Mouse (Mus musculus): Measurements from ENCODE around the gene Grasp.

Gene Grasp

DNA sequence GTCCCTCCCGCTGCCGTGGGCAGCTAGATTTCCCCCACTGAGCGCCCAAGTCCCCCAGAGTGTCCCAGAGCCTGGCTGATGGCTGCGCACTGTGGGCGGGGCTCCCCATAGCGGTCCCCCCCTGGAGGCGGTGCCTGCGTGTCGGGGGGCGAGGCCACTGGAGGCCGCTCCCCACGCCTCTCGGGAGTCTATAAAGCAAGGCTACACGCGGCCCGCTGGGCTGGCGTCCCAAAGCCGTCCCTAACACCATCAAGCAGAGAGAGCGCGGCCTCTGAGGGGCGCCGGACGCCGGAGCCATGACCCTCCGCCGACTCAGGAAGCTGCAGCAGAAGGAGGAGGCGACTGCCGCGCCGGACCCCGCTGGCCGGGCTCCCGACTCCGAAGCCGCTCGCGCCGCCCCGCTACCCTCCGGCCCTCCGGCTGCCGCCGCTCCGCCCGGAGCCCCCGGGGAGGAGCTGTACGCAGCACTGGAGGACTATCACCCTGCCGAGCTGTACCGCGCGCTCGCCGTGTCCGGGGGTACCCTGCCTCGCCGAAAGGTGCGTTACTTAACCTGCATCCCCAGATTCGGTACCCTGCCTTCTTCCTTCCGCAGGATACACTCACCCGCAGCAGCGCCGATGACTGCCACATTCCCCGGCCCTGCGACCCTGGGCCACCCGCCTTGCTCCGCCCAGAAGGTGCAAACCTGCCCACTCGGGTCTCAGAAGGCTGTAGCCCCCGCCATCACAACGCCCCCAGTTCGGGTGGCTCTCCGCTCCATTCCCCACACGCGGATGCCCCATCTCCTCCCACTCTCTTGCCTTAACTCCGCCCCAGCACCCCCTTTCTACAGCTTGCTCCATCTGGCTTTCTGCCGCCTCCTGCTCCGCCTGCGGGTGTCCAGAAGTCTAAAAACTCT lies at the start of gene Grasp:
Grasp (plus strand) TSS at position 183 of the 901 bp plus-strand sequence.
- DNase-seq, result peak; percentile 87 to 88

DNA sequence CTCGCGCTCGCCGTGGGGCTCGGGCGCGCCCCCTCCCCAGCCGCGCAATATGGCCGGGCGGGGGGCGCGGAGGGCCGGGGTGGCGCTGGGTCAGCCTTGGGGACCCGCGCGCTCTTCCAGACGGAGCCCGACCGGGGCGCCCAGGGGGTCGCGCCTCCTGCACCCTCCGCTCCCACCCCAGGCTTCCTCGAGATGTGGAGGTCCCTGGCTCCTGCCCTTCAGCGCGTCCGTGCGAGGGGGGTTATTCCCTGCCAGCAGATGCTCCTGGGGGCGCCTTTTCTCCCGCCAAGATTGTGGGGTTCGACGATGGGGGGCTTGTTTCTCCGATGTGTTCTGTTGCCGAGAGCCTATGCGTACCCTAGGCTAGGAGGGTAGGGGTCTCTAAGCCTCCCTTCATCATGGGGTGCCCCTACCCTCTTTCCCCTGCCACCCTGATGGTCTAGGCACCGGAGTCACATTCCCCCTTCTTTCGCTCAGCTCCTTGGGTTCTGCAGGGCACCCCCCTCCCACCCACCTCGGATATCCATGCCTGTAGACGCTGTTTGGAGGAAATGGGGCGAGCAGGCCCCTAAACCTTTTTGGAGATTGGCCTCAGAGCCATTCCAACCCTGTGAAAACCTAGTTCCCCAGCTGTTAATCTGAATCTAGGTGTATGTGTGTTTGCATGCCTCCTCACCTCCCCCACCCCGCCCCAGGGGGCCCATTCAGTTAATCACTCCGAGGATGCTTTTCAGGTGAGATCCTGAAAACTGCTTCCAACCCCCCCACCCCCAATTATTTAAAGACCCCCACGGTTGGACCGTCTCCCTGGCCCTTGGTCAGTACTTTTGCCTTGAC lies 49.5 kb upstream of the Grasp start:
- peak; percentile 43 to 59 for DNase-seq

DNA sequence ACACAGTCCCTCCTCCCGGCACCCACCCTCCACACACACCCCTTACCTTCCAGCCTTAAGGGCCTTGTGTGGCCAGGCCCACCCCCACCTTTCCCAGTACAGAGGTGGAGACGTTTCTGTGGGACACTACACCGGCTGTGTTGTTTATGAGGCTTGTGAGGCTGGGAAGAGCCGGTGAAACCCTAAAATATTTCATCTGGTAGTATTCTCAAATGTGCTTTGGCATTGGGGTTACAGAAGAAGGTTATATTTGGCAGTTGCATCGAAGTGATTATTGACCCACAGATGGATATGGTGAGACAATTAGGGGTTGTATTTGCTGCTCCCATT lies 48.9 kb upstream of the Grasp start:
- no peak for DNase-seq

DNA sequence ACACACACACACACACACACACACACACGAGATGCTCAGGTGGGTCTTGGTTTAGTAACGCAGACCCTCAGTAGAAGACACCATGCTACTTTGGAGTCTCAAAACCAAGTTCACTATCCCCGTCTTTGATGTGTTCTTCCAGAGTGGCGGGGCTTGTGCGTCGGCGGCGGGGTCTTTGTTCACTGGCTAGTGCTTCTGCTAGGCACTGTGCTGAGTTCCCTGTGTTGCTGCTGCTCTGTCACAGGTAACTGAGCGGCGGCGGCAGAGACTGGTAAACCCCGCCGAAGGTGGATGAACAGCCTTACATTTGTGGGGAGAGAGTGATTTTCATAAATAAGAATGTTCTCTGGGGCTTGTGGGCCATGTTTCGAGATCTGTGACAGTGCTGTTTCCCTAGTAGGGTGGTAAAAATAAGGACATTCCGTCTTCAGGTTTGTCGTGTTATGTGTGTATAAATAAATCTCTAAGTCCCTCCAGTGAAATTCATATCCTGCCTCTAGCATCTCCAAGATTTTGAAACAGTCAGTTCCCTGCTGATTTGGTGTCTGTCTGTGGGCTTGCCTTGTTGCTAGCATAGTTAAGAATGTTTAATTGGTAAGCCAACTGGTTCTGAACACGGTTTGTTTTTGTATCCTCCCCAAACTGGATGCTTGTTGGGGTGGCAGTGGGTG lies 48.2 kb upstream of the Grasp start:
- DNase-seq, result peak; percentile 39 to 56

DNA sequence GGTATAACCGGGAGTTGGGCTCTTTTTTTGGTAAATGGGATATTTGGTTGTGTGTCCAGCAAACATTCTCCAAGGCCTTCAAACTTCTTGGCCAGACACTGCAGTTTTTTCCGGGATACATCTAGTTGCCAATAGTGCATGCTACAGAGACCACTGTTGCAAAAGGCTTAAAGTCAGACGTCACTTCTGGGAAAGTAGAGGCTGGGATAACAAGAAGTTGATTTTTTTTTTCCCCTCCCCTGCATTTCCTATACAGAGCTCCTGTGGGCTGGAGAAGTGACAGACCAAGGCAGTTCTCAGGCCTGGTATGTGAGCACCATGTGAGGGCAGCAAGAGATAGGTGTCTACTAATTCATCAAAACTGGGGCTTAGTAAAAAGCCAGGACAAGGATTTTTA lies 47.7 kb upstream of the Grasp start:
- no peak for DNase-seq

DNA sequence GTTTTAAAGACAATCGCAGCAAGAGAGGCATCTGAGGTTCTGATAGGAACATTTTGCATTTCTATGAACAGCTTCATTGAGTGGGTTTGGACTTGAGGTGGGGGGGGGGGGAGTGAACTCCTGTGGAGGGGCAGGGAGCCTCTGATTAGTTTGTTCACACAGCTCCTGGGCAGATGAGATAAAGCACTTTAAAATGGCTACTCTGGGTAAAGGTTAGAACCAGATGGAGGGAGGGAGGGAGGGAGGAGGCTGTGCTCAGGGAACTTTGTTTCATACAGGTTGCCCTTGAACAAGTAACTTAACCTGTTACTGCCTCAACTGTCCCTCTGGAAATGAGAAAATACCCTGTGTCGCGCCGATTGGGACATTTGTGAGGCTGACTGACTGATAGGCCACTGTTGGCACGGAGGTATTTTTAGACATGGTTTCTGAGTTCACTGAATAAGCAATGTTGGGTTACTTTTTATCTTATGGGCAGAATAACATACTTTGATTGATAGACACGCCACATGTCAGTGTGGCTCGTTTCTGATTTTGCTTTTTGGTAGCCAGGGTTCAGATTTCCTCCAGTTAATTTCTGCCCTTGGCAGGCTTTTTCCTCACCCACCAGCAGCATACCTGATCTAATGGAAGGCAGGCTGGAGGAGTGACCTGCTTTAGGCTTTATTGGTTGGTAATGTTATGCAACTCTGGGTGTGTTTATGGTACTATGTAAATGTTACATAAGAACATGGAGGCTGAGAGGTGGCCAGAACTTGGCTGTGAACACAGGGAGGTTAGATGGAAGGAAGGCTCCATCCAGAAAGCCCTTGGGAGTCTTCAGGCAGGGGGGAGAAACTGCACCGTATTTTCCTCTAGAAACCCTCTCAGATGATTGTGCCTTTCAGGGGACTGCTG lies 46.9 kb upstream of the Grasp start:
- peak in 1 of 2 experiments; percentile 42 for DNase-seq

DNA sequence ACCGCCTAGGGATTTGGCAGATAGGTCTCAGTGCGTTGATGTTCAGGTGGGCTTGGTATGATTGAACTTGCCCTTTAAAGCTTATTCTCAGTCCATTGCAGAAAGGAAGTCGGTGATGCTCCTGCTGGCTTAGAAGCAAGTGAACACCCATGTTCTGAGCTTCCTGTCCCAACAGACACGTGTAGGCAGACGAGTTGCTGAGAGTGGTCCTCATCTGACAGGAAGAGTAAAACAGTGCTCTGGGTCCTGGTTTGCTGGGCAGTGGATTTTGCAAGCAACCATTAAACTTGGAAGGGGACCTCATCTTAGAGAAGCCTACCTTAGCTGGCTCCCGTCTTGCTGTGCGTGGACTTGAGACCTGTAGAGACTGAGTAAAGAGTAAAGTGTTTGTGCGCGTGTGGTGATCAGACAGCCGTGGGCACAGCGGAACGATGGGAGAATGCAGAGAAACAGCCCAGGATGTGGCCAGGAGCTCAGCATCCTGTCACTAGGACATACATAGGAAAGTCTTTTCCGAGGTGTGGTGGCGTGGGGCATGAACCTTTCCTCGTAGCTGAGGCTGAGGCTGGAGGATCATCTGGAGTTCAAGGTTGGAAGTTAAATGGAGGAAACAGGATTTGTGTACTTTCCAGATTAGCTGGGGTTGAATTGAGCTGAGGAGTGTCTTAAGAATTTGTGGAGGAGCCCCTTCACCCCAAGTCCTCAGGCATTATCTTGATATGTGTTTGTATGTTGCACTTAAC lies 43.5 kb upstream of the Grasp start:
- no peak for DNase-seq

DNA sequence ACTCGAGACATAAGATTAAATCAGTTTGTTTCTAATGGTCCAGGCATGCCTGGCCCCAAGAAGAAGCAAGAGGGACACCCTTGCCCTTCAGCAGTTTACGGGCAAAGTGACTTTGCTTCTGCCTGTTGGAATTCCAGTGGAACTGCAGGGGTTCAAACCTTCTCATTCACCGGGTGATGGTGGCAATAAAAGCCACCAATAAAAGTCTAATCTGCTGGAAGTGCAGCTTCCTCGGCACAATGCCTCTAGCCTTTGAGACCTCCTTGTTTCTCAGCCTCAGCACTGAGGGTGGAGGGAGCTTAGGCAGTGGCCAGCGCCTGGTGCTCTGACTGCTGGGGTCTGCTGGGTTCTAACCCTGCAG lies 42.9 kb upstream of the Grasp start:
- DNase-seq, result no peak

DNA sequence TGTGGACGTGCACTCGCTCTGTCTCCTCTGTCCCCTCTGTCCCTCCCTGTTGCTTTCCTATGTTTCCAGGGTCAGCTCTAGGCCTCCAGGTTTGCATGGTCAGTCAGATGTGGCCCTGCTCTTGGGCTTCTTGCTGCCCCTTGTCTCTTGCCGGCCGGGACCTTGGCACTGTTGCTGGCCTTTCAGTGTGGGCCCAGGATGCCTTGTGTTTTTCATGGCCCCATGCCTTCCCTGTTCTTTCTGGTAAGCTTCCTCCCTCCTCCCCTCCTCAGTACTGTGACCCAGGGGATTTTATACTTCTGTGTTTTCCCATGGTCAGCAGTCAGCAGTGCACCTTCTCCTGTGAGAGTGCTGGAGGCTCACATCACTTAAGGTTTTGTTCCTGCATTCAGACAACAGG lies 42.5 kb upstream of the Grasp start:
- DNase-seq, result no peak

DNA sequence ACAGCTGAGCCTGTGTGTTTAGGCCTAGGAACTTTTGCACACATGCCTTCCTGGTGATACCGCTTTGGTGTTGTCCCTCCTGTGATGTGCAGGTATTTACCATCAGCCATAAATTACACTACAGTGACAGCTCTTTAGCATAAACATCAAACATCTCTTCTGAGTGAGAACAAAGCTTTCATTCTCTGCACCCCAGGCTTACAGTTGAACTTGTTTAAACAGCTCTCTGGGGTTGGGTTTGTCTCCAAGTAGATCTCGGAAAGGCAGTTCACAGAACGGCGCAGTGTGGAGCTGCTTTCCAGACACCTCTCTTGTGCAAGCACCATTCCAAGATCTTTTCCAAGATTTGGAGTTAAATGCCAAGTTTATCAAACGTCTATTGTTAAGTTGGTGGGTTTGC lies 41.3 kb upstream of the Grasp start:
- no peak for DNase-seq

DNA sequence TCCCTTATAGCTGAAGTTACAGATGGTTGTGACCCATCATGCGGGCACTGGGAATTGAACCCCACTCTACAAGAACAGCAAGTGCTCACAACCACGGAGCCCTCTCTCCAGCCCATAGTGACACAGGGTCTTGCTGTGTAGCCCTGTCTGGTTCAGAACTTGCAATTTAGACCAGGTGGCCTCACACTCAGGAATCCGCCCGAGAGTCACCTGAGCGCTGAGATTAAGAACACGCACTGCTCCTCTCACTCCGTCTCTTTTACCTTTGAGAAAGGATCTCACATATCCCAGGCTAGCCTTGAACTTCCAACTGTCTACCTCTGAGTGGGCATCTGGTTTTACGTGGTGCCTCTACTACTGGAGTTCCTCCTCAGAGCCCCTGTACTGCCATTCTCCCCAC lies 39.7 kb upstream of the Grasp start:
- no peak for DNase-seq

DNA sequence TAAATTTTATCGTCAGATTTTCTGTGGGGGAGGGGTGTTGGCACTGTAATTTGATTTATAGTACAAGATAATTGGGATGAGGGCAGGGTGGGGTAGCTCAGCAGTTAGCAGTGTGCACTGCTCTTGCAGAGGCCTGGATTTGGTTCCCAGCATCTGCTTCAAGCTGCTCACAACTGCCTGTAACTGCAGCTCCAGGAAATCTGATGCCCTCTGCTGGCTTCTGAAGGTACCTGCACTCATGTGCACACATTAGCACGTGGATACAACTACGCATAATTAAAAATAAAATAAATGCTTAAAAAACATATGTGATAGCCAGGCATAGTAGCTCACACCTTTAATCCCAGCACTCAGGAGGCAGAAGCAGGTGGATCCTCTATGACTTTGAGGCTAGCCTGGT lies 38.4 kb upstream of the Grasp start:
- no peak for DNase-seq

DNA sequence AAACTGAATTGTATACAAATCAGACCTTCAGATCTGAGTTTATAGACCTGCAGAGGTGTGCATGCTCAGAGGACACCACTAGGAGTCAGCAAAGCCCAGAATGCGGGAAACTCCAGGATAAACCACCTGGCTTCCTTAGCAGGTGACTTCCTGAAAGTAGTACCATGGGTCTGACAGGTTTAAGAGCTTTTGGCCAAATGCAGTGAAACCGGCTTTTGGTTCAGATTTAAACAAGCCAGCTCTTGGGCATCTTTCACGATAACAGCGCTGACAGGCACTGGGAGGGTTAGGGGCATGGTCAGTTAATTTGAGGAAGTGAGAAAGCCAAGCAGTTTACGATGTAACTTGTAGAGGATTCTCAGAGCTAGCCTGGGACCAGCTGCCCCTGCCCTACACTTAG lies 36.1 kb upstream of the Grasp start:
- DNase-seq, result no peak

DNA sequence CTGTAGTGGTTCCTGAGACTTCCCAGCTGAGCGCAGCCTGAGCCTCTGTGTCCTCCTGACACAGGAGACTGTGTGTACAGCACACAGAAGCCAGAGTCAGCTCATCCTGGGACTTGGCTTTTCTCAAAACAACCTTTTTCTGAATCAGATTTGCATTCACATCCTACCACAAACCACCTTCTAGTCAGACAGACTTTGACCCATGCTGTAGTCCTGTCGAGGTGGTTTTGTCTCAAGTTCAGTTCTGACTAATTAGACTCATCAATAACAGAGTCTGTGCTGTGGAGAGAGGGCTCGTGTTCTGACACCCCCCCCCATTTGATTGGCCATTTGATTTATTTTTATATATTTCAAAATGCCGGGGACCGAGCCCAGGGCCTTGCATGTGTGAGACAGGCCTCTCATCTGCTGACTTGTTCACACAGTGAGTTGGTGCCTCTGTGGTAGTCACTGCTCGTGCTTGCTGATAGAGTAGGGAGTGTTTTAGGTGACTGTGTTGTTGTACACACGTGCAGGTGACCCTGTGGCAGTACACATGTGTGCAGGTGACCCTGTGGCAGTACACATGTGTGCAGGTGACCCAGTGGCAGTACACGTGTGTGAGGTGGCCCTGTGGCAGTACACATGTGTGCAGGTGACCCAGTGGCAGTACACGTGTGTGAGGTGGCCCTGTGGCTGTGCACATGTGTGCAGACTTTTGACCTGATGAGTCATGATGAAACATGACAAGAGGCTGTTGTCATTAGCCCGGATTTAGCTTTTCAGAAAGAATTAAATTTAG lies 33.8 kb upstream of the Grasp start:
- no peak for DNase-seq

DNA sequence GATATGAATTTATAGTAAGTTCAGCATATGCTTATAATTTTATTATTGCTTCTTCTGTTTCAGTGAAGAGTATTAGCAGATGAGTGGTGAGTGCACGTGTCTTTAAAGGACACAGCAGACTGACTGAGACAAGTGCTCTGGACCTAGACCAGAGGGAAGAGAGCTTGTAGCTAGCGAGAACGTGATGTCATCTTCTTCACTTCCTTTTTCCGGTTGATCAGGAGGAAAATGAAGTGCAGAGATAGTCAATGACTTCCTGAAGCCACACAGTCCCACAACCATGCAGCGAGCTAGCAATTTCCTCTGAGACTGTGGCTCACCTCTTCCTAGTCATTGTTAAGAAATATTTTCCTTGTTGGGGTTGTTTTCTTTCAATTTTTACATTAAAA lies 33.2 kb upstream of the Grasp start:
- DNase-seq, result no peak

DNA sequence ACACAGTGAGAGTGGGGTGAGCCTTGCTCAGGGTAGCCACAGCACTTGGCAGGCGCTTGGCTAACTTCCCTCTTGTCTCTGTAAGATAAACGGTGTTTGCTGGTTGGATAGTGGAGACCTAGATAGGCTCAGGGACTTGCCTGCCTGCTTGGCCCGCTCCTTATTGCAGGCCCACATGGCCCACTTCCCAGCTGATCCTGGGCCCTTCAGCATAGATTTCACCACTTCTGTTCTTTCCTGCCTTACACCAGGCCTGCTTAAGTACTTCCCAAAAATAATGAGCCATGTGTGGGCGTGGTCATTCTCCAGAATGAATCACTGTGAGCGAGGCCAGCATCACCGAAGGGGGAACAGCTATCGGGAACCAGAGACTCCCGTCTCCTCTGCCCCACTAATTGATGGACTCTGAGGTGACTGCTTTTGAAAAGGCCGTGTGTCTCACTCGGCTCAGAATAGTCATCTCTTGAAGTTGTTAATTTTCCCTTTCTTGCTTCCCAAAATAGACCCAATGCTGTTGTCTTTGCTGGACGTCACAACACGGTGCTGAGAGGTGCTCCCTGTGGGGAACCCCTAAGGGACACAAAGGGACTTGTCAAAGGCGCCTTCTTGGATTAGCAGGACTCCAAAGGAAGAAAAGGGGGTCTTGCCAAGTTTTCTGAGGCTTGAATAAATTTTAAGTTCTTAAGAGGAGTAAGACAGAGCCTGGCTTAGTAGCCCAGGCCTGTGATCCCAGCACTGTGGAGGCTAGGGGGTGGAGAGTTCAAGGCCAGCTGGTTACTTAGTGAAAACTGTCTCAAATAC lies 32.3 kb upstream of the Grasp start:
- DNase-seq, result no peak

DNA sequence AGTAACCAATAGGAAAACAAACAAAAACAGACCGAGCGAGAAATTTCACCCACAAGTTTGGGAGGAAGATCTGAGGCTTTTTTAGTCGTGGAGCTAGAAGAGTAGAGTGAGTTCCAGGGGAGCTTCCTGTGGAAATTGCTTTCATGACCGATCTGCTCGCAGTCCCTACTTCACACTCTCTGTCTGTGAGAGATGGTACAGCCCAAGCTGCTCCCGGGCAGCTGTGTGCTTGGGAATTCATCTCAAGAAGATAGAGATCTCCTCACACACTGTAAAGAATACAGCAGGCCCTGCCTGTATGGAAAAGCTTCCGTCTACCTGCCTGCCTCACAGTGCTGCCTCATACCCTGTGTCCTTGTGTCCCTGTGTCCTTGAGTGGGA lies 31.7 kb upstream of the Grasp start:
- DNase-seq, result no peak

DNA sequence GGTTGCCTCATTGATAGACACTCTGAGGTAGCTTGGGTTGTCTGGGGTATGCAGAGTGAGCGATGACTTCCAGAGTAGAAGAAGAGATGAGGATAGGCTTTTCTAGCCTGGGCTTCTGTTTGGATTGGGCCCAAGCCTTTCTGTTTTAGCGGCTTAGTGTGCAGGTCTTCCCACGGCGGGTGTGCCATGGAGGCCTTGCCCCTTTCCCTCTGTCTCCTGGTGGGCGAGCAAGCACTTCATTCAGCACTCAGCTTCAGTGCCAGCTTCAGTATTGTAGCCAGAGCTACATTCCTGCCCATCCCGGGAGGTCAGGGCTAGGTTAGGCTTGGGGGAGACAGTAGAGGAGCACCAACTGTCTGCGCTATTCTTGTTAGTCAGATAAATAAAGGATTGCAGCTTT lies 31.3 kb upstream of the Grasp start:
- no peak for DNase-seq

DNA sequence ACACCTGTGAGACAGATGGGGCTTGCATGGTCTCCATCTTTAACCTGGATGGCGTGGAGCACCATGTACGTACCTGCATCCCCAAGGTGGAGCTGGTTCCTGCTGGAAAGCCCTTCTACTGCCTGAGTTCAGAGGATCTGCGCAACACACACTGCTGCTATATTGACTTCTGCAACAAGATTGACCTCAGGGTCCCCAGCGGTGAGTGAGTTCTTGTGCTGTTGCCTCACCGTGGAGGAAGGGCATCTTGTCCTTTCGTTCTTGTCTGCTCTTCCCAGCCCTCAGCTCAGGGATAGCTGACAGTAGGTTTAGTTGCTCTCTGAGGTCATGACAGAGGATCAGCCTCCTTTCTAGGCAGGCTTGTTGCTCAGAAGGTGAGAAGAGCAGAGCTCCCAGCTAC lies 30.0 kb upstream of the Grasp start:
- DNase-seq, result no peak

Measured in cerebellum, adult 18-20 months (tissue).